Mouse (Mus musculus) CH12F3 (cell line): ENCODE results near the gene Vrk3.

ENCODE experiments used
- in situ Hi-C: fragments of 300-500 bp; cut with MboI; formaldehyde crosslinking; loops from 2 replicates; pipeline ENCODE4 v1.14.3; 2020; ENCODE audit warnings: low sequenced_read_pairs

The Vrk3 gene

GRCm38 (mm10) chr7:44760366-44760765, 12.2 kb downstream of the Vrk3 start:
- in situ Hi-C loops, result no loop called here

GRCm38 (mm10) chr7:44768129-44768528, 19.9 kb downstream of the Vrk3 start:
- in situ Hi-C loops, result no loop called here

DNA sequence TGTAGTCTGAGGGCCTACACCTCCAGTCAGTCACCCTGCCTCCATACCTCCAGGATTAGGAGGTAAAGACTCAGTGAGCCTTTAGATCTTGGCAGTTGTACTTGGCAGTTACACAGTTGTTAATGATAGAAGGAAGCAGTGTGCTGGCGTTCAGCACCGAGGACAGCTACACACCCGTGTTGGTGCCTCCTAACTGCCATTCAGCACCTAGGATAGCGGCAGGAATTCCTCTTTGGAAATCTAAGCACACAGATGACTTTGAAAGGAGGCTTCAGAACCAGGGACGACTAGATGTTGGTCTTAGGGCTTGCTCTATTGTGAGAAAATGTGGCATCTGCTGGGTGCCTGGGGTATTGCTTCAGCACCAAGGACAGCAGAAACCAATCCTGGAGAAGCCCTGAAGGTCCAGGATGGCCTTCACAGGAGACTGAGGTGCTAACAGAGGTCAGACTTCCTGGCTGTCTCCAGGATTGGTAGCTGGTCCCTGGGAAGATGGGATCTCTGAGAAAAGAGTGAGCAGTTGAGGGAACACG, 21.9 kb downstream of the Vrk3 start:
- in situ Hi-C loops, result no loop called here

DNA sequence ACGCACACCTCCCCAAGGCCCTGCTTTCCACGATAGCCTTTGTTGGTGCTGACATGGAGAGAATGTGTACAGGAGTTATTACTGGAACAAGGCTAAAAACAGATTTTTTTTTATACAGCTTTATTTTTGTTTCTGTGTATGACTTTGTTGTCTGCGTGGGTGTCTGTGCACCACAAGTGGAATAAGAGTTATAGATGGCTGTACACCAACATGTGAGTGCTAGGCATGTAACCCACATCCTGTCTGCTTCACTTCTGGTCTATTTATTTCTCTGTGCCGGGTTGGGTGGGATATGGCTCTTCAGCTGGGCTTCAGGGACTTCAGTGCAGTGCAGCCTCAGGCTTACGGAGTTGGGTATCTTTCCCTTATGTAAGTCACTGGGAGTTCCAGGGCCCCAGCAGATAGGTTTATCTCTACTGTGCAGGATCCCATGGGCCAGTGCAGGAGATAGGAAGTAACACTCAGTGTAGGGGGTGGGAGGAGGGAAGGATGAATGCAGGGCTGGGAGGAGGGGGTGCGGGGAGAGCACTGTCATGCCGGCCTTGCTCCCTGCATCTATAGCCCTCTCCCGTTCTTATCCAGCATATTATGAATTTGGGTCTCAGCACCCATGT, 24.5 kb downstream of the Vrk3 start:
- in situ Hi-C loops, result no loop called here

GRCm38 (mm10) chr7:44776849-44777498, 28.8 kb downstream of the Vrk3 start:
- in situ Hi-C loops, result no loop called here

GRCm38 (mm10) chr7:44780101-44780500, 31.9 kb downstream of the Vrk3 start:
- in situ Hi-C loops, result no loop called here

DNA sequence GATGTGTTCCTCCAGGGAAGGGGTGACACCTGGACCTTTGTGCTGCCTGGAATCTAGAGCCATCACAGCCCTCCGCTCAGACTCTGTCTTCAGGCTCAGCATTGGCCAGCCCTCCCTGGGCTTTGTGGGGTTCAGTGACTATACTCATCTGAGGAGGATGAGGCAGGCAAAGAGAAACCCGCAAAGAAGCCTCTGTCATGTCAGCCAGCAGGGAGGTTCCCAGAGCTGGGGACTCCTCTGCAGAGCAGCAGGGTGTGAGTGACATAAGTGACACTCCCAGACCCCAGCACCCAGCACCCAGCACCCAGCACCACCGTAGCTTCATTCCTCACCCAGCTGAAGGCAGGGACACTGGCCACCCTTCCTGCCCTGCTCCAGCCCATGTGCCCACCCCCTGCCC, 41.3 kb downstream of the Vrk3 start:
- in situ Hi-C loops, result no loop called here

- in situ Hi-C loops, result no loop called here
Observed at GRCm38 (mm10) chr7:44790066-44790465, 41.9 kb downstream of the Vrk3 start.

- in situ Hi-C loops, result no loop called here
Observed at GRCm38 (mm10) chr7:44792781-44793180, 44.6 kb downstream of the Vrk3 start.

GRCm38 (mm10) chr7:44808927-44809326, 60.7 kb downstream of the Vrk3 start:
- in situ Hi-C loops, result no loop called here

DNA sequence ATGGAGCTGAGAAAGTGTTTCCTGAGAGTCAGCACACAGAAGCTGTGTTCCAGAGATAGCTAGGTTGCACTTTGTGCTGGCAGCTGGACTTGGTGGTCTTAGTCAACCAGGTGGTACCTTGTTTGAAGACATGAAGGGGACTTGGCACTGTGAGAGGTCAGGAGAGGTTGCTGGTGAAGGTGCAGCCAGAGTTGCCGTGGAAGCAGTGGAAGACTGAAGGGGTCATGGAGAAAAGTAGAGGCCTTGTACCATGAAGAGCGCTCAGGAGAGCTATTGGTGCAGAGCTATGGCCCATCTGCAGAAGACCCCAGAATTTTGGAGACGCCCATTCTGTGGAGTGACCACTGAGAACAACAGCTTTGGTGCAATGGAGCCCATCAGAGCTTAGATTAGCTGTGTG, 61.3 kb downstream of the Vrk3 start:
- in situ Hi-C loops, result no loop called here

- in situ Hi-C loops, result no loop called here
Observed at GRCm38 (mm10) chr7:44810365-44810764, 62.2 kb downstream of the Vrk3 start.

DNA sequence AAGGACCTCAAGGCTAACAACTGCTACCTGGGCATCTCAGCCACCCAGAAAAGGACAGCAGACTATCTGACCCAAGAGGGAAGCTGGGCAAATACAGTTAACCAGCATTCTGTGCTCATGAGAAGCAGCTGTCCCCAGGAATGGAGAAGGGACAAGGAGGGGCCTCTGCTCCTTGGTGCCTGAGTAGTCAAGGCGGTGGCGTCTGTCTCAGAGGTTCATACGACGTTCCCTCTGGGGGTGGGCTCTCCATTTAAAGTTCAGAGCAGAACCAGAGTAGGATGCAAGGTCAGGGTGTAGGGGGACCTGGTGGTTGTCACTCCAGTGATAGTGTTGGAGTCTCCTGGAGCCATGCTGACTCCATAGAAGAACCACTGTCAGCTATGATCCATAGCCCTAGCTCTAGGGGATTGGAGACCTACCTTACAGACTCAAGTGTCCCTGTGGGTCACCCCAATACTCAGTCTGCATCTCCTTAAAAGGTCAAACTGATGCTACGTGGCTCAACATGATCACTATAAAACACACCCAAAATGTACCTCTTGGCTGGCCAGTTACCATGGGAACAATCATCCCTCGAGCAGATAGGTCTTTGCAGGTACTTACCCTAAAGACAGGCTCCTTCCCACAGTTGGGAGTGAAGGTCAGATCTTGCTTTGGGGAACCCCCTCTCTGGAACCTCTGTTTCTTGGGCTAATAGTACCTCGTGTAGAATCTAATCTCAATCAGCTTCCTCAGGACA, 62.8 kb downstream of the Vrk3 start:
- in situ Hi-C loops, result no loop called here

- in situ Hi-C loops, result no loop called here
Observed at GRCm38 (mm10) chr7:44812651-44813325, 64.6 kb downstream of the Vrk3 start.

DNA sequence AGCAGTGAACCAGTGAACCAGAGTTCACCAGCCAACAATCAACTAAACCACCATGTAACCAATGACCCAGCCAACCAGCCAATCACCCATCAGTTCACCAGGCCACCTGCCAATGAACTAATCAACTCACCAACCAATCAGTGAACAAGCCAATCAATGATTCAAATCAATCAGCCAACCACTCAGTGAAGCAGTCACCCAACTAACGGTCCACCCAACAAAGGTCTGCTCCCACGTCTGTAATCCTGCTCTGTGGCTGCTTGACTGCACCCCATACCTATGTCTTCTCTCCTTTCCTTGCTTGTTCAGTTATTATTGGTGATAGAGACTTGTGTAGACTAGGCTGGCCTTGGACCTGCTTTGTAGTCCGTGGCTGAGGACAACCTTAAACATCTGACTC, 65.8 kb downstream of the Vrk3 start:
- in situ Hi-C loops, result no loop called here

DNA sequence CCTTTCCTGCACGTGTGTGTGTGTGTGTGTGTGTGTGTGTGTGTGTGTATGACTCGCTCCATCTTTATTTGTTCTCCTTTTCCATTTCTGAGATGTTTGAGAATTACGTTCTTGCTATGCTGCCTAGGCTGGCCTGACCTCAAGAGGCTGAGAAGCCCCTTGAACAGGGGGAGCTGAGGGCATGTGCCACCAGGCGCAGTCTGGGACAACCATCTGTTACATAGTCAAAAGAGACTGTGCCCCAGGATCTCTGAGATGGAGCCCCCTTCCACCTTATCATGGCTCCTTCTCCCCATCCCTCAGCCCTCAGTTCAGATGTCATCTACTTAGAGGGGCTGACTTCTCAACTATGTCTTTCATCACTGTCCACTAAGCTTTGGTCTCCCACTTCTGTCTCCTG, 66.2 kb downstream of the Vrk3 start:
- in situ Hi-C loops, result no loop called here

DNA sequence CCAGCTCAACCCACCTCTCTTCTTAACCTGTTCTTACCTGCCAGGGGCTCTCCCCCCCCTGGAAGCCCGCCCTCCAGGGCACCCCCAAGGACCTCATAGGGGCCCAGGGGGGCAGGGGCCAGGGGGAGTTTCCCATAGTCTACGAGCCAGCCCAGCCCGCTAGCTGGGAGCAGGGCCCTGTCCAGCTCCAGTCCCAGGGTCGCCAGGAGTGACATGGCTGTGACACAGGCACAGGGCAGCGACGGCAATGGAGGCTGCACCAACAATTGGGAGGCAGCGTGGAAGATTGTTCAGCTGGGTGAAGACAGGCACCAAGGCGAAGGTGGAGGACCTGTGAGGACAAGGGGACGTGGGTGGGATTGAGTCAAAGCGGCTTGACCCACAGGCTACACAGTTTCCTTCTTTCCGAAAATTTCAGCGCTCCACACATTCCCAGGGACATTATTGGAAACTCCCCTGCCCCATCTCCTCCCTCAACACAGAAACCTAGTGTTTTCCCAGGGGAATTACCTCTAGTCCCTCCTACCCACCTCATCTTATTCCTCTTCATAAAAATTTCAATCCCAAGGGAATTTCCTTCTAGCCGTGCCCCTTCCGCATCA, 66.8 kb downstream of the Vrk3 start:
- in situ Hi-C loops, result no loop called here

DNA sequence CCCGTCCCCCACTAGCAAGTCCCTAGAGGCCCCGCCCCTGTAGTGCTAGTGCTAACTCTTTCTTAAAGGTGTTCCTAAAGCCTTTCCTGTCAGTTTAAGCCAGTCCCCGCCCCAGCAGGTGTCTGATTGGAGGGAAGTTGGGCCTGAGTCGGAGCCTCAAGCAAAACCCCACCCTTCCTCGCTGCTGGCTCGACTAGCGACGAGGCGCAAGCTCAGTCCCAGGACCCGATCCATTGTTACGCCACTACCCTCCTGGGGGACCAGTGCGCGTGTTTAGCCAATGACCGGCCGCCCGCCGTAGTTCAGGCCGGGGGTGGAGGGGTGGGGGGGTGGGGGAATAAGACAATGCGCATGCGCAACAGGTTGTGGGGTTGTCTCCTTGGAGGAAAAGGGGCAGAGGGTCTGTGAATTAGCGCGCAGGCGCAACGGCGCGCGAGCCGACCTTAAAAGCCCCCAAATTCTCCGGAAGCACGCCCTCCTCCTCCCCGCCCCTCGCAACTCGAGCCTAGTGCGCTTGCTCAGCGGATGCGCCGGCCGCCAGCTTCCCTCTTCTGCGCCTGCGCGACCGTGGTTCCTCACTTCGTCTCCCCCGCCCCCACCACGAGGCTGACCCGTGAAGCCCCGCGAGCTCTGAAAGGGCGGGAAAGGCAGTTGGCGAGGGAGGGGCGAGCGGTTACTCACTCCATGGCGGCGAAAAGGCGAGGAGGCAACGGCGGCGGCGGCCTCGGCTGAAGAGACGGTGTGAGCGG, 67.7 kb downstream of the Vrk3 start, which contains the start of the genes Nup62 and Il4i1:
TSS of gene Nup62 (plus strand) at position 368 of the 749 bp plus-strand sequence.
TSS of gene Il4i1 (plus strand) at position 667 of the 749 bp plus-strand sequence.
- in situ Hi-C loops, result no loop called here

DNA sequence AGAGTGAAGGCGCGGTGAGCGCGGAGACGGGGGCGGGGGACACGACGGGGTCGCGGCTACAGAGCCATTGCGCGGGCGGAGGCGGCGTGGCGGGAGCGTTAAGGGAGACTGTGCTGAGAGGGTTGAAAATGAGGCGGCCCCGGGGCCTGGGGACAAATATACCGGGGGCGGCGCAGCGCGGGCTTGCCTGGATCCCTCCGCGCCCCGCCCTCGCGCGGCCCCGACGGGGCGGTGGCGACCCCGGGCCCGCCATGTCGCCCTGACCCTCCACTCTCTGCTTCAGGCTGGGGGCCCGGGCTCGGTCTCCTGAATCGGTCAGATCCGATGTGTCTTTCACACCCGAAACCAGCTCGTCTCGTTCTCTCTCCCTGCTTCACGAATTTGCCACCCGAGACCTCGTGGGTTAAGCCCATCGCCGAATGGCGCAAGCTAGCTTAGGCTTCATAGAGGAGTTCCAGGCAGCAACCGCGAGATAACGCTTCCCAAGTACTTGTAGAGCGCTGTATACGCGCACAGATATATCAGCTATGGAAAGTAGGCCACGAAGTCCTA, 68.3 kb downstream of the Vrk3 start, which contains the start of gene Atf5:
TSS of gene Atf5 (minus strand) at position 189 of the 552 bp plus-strand sequence.
- in situ Hi-C loops, result no loop called here

GRCm38 (mm10) chr7:44817441-44817840, 69.2 kb downstream of the Vrk3 start:
- in situ Hi-C loops, result no loop called here
